Mouse (Mus musculus): ENCODE measurements around the gene Dnmt1.

Gene Dnmt1

DNA sequence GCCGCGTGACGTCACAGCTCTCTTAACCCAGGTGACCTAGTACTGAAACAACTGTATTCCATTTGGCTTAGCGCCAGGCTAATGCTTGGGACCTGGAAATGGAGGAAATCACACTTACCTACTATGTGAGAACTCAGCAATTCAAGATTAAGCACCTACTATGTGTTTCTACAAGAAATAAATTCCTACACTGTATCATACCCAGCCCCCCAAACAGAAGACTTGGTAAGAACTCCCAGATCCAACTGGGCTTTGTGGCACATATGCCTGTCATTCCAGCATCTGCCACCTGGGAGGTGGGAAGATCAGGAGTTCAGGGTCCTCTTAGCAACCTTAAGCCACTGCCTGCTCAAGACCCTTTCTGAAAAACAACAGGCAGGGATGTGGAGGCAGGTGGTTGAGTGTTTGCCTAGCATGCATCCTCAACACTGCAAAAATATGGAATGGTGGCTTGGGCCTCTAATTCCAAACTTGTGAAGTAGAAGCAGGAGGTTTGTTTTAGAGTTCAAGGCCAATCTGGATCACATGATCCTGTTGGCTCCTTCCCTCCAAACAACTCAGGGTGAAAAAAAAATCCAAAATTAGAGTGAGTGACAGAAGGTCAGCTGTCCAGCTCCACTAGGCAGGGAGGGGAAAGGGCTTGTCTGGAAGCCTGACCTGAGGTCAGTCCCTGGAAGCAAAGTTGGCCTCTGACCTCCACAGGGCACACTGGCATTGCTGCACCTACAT is 17.4 kb upstream of the Dnmt1 start:
- DNase-seq (ENCODE audit: extremely low spot score, low read depth, low spot score), result peak; percentile 46

DNA sequence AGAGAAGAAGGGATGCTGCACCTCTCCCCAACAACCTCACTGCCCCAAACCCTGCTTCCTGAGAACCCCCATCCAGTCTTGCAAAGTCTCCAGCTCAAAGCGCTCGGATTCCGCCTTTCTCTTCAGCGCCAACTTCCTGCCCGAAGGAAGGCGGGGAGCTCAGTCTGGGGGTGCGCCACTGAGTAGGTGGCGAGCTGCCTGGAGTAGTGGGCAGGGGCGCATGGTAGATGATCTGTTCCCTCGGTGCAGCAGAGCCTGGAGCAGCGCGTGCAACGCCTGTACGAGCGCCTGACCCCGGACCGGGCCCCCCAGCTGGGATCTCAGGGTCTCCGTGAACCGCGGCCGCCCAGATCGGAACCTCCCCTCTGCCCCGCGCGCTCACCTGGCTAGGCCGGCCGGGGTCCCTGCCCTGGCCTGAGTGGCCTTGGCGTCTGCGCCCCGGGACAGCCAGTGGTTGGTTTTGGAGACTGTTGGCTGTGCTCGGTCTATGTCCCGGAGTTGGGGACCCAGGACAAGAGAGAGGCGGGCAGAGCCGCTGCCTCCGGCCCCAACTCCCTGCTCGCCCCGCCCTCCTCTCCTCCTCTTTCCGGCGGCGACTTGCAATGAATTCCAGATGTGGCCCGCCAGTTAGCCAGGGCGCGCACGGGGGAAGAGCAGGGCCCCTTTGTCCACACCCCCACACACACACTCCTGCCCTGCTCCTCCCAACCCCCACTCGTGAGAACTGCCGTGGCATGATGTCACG is 16.7 kb upstream of the Dnmt1 start, which contains the start of gene S1pr2:
Gene S1pr2 (minus strand): TSS at position 566 of the 745 bp plus-strand sequence.
- peak; percentile 74 for DNase-seq (ENCODE audit: extremely low spot score, low read depth, low spot score)

DNA sequence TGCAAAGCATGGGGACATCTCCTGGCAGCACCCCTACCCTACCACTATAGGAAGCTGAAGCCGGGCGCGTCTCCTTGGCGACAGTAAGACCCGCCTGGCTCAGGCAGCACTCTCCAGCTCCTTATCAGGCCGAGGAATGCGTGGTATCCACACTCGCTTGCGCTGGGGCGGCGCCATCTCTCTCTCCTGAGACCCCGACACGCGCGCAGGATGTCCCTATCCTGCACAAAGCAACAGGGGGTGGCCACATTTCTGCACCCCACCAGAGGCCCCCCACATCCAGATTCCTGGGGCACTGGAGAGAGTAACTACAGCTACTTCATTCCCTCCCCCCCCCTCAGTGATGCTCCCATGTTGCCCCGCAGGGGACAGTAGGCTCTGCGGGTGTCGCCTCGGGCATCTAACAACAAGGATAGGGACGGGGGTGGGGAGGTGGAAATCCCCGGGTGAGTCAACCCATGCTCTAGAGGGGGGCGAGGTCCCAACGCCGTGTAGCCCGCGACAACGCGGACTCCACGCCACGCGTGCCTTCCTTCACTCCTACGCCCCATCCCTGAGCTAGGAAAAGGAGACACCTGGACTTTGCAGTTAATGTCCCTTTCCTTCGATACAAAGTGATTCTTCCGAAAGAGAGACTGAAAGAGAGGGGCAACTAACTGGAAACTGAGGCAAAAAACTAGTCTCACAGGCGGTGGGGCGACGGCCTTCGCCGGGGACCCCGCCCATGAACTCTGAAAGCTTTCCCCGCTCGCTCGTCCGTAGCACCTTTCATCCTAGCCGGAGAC is 15.9 kb upstream of the Dnmt1 start:
- DNase-seq (ENCODE audit: extremely low spot score, low read depth, low spot score), result no peak

DNA sequence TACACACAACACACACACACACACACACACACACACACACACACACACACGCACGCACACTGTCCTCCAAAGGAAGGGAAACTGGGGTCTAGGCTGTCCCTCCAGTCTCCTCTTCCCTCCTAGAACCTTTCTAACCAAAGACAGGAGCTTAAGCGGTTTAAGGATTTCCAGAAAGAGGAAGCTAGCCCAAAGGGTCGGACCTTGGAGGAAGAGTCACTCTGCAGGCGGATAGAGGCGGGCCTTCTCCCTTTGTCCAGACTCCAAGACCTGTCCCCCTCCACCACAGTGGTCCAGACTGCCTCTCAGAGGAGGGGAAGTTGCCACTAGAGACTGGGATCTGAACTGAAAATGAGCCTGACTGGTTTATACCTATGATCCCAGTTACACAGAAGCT is 14.0 kb upstream of the Dnmt1 start:
- DNase-seq (ENCODE audit: extremely low spot score, low read depth, low spot score), result no peak

DNA sequence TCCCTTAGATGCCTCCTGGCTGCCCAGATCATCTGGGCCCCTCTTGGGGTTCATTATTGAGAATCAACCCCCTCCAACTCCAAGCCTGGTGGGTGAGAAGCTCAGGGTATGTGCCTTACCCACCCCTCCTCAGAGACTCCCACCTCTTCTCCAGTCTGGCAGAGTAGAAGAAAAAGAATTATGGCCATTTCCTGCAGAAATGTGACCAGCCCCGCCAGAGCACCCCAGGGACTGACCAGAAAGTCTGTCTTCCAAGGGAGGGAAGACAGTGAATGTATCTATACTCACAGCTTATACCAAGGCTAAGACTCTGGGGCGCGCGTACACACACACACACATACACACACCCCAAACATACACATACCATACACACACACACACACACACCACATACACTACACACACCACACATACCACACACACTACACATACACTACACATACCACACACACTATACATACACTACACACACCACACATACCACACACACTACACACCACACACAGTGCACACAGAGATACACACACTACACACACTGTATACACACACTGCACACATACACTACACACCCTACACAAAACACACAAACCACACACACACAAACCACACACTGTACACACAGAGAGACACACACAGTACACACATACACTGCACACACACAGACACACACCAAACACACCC is 13.5 kb upstream of the Dnmt1 start:
- DNase-seq (ENCODE audit: extremely low spot score, low read depth, low spot score), result no peak

DNA sequence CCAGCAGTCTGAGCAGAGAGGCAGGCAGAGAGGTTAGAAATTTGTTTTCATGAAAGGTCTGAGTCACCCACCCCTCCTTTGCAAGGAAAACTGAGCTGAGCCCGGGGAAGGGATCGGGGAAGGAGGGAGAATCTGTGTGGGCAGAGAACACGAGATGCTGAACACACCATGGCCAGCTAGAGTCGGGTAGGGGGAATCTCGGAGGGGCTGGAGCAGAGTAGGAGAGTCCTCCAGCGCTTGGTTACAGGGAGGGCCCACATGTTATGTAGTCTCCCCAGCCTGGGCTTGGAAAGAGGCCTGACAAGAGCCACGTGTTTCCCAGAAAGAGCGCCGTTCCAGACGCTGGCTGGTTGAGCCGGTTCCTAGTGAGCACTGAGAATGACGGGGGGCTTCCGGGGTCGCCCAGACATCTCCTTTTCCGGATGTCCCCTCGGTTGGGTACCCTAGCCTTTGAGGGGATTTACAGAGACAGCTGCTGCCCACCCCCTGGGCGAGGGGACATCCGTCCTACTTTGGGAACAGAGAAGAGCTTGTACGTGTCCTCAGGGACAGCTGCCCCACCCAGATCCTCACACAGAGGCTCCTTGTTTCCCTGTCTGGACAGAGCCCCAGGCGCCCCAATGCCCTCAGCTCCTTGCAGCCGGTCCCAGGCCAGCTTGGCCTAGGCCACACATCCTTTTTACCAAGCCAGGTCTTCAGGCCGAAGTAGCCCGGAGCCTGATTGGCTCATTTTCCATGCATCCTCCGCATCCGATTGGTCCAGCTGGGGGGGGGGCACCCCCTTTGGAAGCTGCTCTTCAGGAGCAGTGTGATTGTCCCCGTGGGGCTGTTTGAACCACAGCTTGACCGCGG is 12.7 kb upstream of the Dnmt1 start:
- no peak for DNase-seq (ENCODE audit: extremely low spot score, low read depth, low spot score)

DNA sequence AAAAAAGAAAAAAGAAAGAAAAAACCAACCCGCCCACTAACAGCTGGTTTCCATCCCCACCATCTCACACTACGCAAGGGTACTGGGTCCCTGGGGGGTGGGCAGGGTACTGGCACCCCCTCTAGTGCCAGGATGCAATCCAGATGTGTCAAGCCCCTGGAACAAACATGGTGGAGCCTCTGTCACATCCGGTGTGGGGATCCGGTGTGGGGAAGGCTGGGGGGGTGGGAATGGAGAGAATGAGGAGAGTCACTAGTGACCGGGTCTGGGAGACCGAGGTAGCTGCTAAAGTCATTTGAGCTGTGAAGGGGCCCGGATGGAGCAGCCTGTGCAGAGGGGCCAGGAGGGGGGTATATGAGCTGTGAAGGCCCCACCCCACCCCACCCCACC is 12.1 kb upstream of the Dnmt1 start:
- DNase-seq (ENCODE audit: extremely low spot score, low read depth, low spot score), result no peak

DNA sequence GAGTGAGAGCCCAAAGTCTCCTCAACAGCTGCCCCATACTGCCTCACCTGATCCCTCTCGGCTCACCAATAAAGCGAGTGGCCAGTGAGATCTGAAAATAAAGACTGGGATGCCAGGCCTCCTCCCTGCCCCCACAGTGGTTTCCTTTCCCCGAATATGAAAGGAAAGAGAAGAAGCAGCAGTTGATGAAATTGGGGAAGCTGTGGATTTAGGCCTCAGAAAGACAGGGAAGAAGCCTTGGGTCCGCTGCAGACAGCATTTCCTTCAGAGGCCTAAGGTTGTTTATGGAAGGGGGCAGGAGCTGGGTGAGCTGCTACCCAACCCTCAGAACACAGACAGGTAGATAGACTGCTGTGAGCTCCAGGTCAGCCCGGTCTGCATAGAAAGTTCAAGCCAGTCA is 7.1 kb upstream of the Dnmt1 start:
- DNase-seq (ENCODE audit: extremely low spot score, low read depth, low spot score), result no peak

DNA sequence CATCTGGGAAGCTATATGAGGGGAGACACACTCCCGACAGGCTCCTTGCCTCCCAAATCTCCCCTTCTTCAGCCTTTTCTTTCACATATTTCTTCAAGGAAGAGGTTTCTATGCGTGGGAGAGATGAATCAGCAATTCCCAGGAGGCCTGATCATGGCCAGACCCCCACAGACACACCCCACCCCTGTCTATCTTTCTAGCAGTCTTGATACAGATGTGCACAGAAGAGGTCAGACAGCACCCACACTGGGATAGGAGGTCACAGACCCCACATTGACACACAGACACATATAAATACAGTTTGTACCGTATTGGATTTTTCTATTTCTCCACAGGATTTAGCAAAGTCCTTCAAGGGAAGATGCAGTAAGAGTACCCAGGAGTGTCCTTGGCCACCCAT is 6.3 kb upstream of the Dnmt1 start:
- DNase-seq (ENCODE audit: extremely low spot score, low read depth, low spot score), result no peak

DNA sequence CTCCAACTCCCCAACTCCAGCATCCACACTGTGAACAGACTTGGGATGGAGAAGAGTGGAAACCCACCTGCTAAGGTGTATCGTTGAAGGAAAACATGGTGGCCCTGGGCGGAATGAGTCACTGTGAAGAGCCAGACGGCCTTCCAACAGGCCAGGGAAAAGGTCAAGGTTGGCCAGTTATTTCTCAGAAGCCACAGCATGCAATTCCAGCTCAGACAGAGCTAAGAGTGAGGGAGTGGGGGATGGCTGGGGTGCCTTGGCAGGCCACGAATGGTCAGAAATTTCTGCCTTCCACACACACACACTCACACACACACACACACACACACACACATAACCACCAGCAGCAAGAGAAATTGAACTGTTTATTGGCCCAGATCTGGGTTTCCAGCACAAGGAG is 5.9 kb upstream of the Dnmt1 start:
- no peak for DNase-seq (ENCODE audit: extremely low spot score, low read depth, low spot score)

DNA sequence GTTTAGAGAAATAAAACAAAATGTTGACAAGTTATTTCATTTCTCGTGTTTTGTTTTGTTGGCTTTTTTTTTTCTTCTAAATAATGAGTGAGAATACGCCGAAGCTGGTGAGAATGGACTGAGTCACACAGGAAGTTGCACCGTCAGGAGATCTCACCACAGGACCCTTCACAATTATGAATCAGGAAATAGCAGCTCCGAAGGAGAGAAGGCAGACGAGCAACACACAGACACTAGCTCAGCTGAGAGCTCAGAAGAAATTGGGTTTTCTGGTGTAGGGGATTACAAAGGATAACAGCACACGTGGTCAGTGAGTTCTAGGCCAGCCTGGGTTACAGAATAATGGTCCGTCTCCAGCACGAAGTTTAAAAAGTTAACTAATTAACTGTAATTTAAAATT is 1.9 kb upstream of the Dnmt1 start:
- no peak for DNase-seq (ENCODE audit: extremely low spot score, low read depth, low spot score)

DNA sequence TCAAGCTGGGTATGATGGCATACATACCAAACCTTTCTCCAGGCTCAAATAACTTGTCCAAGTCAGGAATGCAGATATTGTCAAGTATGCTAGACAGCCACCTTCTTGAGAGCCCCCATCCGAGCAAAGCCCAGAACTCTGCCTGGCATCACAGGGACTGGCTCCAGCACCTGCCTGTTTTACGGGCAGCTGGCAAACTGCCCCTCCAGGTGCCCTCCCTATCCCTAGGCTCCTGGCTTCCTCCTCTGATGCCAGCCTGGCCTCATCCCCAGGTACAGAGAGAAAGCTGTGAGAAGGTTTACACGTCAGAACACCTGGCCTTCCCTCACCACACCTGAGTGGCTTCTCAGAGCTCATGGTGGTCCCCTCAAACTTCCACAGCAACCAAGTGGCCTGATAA is 2.7 kb downstream of the Dnmt1 start:
- no peak for DNase-seq (ENCODE audit: extremely low spot score, low read depth, low spot score)

DNA sequence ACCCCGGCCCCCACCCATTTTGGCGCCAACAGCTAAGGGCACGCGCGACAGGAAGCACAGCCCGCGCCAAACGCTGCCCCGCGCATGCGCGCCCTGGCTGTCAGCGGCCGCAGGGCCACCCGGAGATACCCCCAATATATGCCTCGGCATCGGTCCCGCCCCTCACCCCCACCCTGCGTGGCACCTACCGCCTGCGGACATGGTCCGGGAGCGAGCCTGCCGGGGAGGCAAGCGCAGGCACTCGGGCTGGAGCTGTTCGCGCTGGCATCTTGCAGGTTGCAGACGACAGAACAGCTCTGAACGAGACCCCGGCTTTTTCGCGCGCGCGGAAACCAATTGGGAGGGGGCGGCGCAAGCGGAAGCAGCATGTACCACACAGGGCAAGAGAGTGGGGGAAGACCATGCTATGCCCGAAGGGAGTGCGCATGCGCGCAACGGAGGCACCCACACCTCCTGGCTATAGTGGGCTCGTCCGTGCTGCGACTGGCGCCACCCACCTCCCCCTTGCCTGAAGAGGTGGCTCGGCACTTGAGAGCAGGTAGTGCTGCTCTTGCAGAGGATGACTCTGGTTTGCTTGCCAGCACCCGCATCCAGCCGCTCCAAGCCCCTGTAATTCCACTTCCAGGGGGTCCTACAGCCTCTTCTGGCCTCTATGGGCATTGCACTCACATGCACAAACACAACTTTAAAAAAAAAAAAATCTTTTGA is 7.0 kb downstream of the Dnmt1 start:
- DNase-seq (ENCODE audit: extremely low spot score, low read depth, low spot score), result peak; percentile 98

DNA sequence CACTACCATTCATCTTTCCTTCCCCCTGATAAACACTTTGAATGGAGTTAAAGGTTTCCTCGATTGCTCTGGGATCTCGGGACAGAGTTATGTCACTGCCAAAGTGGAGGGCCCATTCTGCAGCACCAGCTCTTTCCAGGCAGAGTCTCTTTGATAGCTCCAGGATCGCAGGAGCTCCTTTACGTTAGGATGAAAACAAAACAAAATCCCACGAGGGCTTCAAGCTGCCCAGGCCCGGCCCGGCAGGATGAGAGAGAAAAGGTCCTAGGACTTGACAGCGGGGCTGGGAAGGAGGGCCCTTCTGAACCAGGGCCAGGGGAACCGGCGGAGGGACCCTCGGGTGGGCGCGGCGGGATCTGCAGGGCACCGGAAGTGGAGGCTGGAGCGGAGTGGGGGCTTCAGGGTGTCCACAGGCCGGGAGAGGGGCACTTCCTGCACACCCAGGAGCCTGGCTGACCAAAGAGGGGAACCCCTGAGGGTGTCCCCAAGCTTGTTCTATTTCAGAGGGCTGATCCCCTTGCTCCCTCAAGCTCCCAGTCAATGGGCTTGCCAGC is 7.6 kb downstream of the Dnmt1 start:
- DNase-seq (ENCODE audit: extremely low spot score, low read depth, low spot score), result no peak

DNA sequence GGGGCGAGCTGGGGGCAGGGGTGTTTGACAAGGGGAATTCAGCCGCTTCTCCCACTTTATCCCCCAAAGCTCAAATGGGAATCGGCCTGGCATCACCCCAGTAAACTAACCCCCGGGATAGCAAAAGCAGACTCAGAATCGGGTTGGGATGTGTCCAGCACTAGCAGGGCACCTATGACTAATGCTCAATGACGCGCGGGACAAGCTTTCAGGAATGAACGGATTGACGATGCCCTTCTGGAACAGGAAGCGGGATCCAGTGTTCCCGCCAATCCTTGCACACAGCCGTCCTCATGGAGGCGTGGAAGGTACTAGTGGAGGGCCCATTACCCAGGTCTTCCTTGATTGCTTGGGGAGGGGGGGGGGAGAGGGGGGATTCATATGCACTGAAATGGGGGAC is 8.2 kb downstream of the Dnmt1 start:
- no peak for DNase-seq (ENCODE audit: extremely low spot score, low read depth, low spot score)

DNA sequence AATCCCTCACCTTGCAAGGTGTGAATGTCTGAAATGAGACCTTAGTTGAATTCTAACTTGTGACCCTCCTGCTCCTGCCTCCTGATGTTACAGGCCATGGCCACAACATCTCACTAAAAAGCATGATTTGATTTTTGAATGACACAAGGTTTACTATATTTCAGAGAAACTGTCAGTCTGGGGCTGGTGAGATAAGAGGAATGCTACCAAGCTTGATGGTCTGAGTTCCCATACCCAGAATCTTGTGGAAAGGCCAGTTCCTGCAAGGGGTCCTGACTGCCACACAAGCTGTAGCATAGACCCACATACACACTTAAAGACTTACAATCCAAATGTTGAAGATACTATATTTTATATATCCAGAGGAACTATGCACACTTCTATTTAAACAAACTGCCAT is 9.3 kb downstream of the Dnmt1 start:
- no peak for DNase-seq (ENCODE audit: extremely low spot score, low read depth, low spot score)

DNA sequence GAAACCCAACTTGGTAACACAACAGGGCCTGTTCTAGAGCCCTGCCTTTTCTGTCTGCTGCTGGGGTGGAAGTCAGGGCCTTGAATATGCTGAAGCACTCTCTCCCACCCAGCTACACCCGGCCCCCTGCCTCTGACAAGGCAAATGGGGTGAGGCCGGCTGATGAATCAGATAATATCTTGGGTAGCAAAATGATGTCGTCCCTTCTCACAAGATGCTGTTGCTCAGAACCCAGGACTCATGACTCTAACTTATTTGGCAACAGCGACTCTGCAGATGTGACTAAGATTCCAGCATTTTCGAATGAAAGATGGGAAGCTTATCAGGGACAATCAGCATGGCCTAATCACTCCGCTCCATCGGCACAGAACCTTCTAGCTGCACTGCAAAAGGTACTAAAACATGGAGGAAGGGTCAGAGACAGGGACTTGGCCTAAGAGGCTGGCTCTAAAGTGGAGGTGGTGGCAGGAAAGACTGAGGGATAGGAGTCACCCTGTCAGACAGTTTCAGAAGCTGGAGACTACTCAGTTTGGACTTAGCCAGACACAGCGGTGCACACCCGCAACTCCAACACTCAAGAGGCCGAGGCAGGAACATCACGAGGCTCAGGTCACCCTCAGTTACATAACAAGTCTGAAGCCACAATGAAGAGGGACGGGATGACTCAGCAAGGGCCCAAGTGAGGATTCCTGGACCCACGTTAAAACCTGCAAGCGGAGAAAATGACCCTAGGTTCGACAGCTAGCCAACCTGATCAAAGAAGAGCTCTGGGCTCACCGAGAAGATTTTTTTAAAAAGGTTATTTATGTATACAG is 13.4 kb downstream of the Dnmt1 start:
- no peak for DNase-seq (ENCODE audit: extremely low spot score, low read depth, low spot score)

DNA sequence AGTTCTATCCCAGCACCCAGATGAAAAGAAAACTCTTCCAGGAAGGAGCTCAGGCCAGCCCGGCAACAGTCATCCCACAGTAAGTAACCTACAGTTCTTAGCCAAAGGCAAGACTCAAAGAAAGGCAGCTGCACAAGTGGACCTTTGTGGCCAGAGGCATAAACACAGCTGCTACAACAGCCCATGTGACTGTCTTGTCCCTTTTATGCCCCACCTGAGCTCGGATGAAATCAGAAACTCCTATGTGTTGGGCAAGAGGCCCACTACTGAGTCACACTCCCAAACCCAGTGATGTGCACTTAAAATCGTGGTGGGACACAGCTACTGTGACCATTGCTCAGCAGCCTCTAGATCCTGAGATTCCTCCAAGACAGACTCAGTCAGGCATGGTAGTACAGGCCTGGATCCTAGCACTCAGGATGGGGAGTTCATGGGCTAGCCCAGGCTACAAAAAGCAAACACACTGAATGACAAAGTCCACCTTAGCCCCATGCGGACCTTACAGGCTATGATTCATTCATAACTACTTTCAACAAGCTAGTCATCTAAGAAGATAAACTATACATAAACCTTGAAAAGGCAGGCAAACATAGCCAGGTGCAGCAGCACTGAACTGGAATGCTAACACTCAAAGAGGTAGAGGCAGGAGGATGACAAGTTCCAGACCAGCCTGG is 14.9 kb downstream of the Dnmt1 start:
- DNase-seq (ENCODE audit: extremely low spot score, low read depth, low spot score), result no peak

Measured in hindlimb bud, embryonic 11.5 days (tissue).